Mouse (Mus musculus) urinary bladder, postnatal 14 days (tissue): ENCODE results near the gene Pde4a.

Experiments
- DNase-seq: peaks from one replicate; pipeline ENCODE4 v3.0.0; 2021; ENCODE audit warnings: low spot score

Gene Pde4a

DNA sequence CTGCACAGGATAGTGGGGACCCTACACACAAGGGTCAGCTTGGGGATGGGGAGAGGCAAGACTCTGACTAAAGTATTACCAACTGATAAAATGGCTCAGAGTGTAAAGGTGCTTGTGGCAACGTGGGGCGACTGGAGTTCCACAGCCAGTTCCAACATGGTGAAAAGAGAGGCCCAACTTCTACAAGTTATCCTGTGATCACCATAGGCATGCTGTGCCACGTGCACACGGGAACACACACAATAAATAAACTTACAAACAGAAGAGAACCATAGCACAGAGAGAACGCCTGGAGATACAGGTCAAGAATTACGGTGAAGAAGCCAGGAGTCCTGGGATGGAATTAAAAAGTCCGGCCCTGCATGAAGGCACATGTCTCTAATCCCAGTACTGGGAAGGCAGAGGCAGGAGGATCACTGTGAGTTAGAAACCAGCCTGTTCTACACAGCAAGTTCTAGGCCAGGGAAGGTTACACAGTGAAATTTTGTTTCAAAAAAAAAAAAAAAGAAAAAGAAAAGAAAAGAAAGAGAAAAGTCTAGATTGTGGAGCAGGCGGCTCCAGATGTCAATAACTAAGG lies 16.3 kb upstream of the Pde4a start:
- DNase-seq, result no peak

DNA sequence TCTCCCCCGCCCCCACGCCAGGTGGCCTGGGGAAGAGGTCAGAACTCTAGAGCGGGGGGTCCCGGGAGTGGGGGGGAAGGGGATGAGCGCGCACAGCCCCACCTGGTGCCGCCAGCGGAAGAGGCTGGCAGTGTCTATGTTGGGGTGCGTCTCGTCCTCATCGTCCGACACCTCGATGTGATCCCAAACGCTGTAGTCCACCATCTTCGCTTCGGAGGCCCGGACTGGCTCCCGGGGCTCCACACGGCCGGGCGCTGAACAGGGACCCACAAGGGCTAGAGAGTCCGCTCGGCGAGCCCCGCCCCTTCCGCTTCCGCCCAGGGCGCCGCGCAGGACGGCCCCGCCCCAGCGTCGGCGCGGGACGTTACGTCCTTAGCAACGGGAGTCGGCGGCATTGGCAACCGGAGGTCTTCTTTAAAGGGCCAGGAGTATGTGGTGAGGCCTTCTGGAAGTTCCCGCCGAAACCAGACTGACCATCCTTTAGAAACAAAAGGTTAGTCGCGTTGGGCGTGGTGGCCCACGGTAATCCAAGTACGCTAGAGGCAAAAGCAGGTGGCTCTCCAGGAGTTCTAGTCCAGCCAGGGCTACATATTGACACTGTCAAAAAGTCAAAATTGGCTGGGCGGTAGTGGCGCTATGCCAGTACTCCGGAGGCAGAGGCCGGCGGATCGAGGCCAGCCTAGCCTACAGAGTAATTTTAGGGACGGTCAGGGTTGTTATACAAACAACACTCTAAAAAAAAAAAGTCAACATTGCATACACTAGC lies 15.7 kb upstream of the Pde4a start, which contains the start of gene Cdc37:
Cdc37 (minus strand) TSS at position 329 of the 766 bp plus-strand sequence.
- peak; percentile 94 for DNase-seq

DNA sequence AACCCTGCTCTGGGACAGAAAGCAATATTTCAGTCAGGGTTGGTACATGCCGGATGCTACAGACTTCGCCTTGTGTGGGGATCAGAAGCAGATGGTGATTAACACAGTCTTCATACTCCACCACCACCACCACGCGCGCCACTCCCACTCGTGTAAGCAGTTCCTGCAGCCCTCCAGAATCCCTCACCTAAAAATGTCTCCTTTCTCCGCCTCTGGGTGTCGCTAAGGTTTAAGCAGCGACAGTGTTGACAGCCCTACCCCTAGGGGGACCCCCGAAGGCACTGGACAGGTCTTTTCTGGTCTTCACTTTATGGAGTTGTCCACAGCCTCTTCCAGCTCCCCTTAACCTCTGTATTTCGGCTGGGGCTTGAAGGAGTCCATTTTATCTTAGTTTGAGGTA lies 12.8 kb upstream of the Pde4a start:
- DNase-seq, result peak; percentile 41

DNA sequence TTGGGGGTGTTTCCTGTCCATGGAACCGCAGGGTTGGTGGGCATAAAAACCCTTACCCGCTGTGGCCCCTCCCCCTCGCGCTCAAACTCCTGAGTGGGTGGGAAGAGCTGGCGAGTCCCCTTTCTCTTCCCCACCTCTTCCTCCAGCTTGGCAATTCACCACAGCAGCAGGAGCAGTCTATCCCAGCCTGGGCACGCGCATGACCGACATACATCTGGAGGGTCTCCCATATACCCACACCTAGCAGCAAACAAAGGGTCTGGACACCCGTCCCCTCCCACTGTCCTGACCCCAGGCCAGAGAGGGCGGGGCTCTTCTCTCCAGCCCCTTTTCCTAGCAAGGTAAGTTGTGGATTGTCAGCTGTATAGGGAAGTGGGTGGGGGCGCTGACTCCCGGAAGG lies 12.2 kb upstream of the Pde4a start:
- no peak for DNase-seq

DNA sequence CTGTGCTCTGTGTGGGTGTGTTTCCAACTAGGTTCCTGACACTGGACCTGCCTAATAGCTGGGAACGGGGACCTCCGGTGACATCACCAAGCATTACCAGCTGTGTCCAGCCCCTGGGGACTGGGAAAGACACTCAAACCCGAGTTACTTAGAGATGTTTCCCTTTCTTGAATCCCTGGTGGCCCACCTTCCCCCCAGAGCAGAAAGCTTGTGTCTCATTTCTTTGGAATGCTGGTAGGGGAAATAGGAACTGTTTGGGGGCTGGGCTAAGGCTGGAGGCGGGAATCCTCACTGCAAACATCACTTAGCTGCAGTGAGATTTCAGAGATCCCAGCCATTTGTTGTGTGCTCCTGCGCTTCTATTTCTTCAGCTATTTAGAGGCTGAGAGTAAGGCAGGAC lies 11.7 kb upstream of the Pde4a start:
- DNase-seq, result no peak

DNA sequence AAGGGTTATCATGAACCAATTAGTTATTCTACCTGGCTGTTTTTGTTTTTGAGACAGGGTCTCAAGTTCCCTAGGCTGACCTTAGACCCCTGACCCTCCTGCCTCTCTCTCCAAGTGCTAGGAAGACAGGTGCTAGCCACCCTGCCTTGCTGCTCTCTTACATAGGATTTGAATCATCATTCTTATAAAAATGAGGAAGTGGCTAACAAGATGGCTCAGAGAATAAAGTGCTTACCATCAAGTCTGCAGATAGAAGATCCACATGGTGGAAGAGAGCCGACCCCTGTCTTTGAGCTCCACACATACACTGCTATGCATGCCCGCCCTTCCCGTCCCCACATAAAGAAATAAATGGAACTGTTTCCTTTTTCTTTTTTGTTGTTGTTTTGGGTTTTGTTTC lies 10.7 kb upstream of the Pde4a start:
- no peak for DNase-seq

DNA sequence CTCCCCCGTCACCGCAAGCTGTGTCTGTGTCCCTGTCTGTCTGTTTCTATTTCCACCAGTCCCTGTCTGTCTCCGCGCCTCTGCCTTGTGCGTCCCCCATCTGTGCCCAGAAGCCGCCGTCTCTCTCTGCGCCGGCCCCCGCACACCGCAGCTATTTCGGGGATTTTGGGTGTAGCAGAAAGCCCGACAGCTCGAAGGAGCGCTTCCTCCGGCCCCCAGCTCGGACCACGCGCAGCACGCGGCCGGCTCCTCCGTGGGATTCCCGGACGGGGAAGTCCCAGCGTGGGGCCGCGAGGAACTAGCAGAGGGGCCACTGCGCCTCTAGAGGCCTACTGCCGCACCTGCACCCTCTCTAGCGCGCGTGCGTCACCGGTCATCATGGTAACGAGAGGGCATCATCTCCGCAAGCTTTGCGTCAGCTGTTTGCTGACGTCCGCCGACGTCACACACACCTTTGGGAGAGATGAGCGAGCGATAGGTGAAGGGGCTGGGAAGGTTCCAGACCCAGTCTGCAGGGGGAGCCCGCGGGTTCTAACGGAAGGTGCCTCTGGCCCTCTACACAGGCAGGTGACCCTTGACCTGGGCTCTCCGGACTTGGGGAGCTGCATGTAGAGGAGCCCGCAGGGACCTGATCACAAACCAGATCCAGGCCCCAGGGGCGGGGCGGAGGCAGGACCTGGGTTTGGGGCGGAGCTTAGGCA lies 4.2 kb upstream of the Pde4a start:
- peak; percentile 85 for DNase-seq

DNA sequence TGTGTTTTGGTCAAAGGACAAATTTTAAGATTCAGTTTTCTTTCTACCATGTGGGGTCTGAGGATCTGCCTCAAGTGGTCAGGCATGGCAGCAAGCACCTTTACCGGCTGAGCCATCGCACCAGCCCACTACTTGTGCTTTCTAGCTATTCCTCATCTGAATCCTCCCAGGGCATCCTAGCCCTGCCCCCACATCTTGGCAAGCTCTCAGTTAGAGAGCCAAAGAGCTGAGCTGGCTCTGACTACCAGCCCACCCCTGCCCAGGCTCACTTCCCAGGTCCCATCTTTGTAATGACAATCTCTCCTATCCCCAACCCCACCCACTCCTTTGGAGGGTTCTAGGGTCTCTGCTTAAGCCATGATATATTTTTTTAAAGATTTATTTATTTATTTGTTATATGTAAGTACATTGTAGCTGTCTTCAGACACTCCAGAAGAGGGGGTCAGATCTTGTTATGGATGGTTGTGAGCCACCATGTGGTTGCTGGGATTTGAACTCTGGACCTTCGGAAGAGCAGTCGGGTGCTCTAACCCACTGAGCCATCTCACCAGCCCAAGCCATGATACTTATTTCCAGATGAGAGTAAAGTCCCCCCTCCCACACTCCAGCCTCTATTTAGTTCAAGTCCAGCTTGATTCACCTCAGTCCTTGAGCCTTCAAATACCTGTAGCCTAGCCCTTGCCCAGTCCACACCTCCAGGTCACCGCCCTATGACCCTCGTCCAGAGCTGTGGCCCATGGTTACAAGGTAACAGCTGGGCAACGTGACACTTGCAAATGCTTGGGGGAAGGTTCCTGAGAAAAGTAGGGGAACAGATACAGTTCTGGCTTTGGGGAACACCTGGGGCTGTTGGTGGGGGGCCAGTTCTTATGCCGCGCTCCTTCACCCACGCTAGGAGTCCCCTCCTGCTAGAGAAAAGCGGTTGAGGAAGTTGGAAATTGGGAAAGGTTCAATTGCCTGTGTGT lies 2.1 kb upstream of the Pde4a start:
- no peak for DNase-seq

DNA sequence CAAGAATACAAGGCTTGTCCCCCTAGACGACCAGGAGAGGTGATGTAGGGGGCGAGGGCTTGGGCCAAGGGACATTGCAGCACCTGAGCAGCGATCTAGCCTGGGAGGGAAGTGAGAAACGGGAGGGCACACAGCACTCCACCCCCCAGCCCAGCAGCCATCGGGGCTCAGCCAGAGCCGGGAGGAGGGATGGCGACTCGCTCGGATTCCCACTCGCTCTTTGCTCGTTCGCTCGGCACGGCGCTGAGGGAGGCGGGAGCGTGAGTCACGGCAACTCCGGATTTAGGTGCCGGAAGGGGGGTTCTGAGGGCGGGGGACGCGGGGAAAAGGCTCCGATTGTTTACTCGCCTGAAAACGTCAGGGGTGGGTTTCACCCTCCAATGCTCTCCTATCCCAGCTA lies 1.4 kb upstream of the Pde4a start:
- DNase-seq, result peak; percentile 38

DNA sequence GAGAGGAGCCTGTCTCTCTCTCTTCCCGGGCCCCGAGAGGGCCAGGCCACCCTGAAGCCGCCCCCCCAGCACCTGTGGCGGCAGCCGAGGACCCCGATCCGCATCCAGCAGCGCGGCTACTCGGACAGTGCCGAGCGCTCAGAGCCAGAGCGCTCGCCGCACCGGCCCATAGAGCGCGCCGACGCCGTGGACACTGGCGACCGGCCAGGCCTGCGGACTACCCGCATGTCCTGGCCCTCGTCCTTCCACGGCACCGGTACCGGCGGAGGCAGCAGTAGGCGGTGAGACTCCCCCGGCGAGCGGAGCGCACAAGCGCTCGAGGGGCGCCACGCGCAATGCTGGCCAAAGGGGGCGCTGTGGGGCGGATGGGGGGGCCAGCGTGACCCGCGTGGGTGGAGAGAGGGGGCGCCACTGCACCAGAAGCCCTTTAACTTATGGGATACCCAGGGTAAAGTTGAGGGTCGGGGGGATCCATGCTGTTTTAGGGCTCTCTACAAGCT lies 488 bp downstream of the Pde4a start:
- peak; percentile 24 for DNase-seq

DNA sequence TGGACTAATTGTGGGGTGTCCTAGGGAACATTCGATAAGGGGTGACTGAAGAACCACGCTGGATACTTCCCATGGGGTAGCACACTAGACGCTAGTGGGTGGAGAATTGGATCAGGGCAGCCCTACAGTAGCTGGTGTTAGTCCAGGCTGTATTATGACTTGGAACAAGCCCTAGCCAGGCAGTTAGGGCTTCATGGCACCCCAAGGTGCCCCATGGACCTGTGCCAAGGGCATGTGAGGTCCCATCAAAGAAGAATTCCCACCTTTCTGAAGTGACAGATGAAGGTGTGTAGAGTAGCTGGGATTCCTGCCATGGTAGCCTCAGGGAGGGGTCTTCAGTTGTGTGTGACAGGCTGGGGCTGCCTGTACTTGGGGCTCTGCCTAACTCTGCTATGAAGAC lies 1.0 kb downstream of the Pde4a start:
- no peak for DNase-seq

DNA sequence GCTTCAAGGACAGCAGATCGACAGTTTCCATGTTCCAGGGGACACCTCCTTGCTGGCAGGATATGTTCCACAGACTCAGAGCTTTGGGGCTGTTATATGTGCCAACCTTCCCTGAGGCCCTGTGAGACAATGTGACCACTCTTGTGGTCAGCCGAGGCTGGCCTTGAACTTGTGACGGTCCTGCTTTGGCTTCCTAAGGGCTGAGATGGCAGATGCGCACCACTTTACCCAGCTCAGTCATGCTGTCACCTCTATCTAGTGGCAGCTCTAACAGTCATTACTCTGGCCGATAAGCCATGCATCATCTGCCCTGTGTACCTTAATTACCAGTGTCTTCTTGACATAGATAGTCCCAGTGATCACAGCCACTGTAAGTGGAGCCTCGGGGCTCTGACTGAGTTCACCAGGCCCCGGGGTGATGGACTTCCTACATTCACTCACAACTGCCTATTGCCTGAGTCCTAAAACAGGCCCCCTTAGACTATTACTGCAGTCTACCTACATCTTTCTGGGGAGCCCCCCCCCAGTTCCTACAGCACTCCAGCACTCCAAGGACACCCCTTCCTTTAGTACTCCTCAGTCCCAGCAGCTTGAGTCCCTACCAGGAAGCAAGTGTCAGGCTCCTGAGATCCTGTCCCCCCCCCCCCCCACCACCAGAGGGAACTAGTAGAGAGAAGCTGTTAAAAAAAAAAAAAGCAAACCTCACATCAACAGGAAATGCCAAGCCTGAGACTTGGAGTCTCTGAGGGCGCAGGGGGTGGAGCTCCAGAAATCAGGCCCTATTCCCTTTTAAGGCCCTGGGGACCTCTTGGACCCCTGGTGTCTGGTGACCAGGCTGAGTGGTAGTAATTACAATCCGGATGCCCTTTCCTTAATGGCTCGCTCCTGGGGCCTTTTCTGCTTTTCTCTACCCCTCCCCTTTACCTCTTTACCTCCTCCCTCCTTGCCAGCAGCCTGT lies 1.9 kb downstream of the Pde4a start:
- DNase-seq, result no peak

DNA sequence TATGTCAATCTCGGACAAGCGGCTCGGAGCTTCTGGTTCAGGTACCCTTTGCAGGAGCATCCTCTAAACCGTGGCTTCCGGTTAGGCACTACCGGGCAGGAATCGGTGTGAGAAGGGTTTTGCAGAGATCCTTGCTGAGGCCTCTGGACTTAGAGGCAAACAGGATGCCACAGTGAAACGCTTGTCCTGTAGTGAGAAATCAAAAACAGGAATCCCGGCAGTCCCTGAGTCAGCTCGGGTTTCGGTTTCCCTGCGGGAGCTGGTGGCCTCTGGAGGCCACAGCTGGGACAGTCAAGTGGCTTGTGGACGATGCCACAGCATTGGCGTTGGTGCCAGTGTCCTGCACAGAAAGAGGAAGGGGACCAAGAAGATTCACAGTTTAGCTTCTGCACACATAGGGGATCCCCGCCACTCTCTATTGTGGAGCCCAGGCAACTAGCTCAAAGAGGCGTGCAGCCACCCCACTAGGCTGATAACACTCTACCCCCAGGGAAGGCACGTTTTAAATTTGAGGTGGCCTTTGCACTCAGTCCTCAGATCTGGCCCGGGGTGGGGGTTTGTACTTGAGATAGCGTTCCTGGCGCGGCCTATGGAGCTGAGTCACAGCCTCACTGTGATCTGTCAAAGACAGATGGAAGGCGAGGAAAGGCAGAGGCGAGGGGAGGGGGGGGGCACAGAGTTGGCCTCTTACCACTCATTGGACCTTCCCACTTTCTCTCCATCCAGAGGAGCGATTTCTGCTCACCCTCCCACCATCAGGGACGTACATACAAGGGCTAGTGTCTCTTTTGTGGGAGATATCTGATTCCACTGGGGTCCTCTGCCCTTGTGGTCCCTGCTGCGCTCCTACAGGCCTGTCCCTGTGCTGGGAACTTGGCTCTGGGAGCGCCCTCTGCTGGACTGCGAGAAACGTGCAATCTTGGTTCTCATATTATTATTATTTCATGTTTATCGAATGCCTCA lies 2.9 kb downstream of the Pde4a start:
- peak; percentile 75 for DNase-seq

DNA sequence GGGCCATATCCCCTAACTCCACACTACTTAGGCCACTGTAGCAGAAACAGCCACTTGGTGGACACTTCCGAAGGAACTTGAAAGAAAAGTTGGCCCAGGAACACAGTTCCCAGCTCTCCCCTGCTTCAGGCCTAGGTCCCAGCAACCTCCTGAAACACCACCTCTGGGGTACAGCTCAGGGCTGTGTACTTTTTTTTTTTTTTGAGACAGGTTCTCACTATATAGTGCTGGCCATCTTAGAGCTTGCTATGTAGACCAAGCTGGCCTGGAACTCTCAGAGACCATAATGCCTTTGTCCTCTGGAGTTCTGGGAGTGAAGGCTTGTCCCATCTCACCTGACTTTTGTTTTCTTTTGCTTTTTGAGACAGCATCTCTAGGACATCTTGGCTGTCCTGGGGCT lies 3.6 kb downstream of the Pde4a start:
- no peak for DNase-seq

DNA sequence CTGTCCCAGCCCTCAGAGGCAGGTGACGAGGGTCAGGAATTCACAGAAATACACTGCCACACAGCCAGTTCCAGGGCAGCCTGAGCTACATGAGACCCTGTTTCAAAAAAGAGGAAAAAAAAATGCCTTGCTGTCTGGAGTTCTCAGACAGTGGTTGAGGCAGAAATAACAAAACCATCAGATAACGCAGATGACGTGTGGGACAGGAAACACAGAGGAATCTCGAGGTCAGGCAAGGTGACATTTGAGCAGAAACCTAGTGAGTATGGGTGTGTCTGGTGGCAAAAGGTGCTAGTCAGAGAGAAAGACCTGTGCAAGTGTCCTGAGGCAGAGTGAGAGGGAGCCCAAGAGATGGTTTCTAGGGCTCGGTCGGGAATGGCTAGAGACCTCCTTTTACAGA lies 6.8 kb downstream of the Pde4a start:
- no peak for DNase-seq

DNA sequence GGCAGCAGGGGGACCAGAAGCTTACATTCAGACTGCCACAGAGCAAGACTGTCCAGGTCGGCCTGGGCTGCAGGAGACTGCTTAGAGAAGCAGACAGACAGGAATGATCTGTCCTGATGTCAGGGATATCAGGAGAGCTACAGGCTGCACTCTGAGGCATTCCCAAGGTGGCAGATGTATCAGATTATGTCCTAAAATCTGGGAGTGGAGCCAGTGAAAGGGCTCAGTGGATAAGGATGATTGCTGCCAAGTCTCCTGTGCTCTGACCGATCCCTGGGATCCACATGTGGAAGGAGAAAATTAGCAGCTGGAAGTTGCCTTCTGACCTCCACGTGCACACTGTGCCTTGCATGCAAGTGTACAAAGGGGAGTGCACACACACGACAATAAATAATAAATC lies 14.9 kb downstream of the Pde4a start:
- no peak for DNase-seq

DNA sequence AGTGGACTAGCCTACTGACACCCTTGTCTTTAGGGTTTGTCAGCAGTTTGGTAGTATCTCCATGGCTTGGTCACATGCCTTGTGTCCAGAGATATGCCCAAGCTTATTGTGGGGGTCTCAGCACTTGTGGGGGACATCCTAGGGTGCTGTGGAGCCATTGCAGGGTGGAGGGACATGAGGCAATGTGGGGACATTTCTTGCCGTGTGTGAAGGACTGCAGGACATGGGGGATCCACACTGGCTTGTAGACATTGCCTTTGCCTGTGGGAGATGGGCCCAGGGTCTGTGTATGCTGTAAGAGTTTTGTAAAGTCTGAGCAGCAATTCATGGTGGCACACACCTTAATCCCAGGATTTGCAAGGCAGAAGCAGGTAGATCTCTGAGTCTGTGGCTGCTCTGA lies 15.3 kb downstream of the Pde4a start:
- DNase-seq, result no peak

DNA sequence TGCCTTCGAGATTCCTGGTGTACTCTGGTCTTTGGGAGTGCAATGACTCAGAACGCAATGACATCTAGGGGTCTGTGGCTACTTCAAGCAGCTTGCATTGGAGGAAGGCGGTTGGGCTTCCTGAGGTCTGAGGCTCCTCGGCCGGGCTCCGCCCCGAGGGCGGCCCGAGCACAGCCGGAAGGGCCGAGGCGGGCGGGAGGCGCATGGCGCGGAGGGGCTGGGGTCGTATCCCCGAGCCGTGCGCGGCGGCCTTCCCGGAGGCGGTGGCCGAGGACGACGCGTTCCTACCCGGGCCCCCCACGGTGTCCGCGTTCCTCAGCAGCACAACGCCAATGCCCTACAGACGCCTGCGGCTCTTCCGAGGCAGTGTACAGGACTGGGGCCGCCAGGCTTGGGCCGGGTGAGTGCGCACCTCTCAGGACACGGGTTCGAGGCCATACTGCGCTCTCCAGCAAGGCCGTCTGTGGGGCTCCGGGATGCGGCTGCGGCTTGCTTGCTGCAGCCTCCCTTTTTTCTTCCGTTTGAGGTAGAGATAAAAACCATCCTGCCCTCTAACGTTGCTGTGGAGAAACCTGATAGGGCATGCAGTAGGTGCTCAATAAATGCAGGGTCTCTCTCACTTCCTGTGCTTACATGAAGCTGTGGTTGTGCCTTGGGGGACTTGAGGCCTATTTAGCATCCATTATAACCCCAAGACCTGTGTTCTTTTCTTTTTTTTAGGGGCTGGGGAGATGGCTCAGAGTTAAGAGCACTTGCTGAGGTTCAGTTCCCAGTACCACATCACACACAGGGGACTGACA lies 16.1 kb downstream of the Pde4a start:
- peak; percentile 43 for DNase-seq

DNA sequence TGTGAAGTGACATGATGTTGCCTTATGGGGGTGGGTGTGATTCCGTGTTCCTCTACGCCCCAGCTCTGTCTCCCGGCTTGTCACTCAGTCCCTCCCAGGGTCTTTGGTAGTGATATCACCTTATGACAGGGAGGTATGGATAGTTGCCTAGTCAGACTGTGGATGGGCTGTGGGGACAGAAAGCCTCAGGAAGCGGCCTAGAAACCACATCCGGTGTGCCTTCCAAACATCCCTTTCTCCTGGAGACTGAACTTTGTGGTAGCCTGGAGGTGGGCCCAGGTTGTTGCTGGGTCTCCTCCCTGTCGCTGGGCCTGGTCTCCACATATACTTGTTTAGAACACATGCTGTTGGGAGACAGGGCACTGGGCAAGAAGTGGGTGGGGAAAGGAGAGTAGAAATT lies 17.9 kb downstream of the Pde4a start:
- no peak for DNase-seq
